Comparison of ENCODE assay signal across 24 mouse cellular contexts in the genomic region with DNA sequence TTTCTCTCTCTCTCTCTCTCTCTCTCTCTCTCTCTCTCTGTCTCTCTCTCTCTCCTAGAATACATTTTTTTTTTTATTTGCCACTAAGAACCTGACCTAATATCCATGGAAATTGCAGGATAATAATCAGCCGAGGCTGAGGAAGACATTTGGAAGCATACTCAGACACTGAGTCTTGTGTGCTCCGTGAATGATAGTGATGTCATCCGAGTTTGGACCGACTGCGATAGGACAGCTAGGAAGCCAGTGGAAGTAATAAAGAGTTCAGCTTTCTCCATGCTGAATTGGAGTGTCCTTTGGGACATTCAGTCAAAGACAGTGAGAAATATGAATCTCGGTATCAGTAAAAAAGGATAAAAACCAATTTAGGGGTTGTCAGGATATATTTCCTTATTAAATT.
DNase-seq lines count a peak whose midpoint lies in the region; ATAC-seq and TF ChIP-seq lines count a peak whose summit lies in the region.
"Had no signal": no experiment of that assay in that cellular context is flagged by ENCODE, and none has a peak within 500 bp of the region (broad histone marks: within the 10 kb centered on the region; RNA-seq: fewer than 3 reads in every experiment).

No protein-coding gene starts in this region.

- H3K27ac ChIP-seq in heart, postnatal 0 days (ENCODE audit: low read depth), result 0 out of 2 replicates have a peak overlapping the region, but pooled peaks have one; percentile 16
- no peak overlapping the region for H3K27ac ChIP-seq in embryonic facial prominence, embryonic 14.5 days (replicated peaks; ENCODE audit: low read depth, low read length)
- H3K27ac ChIP-seq: forebrain, embryonic 10.5 days; forebrain, embryonic 13.5 days; heart, adult 2 months; heart, embryonic 10.5 days; heart, embryonic 13.5 days; hindbrain, embryonic 10.5 days; hindbrain, embryonic 13.5 days had no signal

- ATAC-seq in heart, postnatal 0 days (ENCODE audit: insufficient read depth, low read depth), result no peak
- ATAC-seq in embryonic facial prominence, embryonic 14.5 days (ENCODE audit: low read depth), result no peak
- ATAC-seq: CD4-positive, CD25-positive, alpha-beta regulatory T cell, adult 4 months; intestine, postnatal 0 days had no signal

- no peak overlapping the region for H3K4me3 ChIP-seq in heart, postnatal 0 days (ENCODE audit: low read depth, low read length)
- H3K4me3 ChIP-seq in embryonic facial prominence, embryonic 14.5 days (ENCODE audit: low read depth, low read length), result no peak overlapping the region
- H3K4me3 ChIP-seq: forebrain, embryonic 10.5 days; forebrain, embryonic 13.5 days; heart, adult 2 months; heart, embryonic 10.5 days; heart, embryonic 13.5 days; hindbrain, embryonic 10.5 days; hindbrain, embryonic 13.5 days had no signal

- DNase-seq in heart, postnatal 0 days (ENCODE audit: low spot score), result no peak
- no peak for DNase-seq in heart, postnatal 4 days
- DNase-seq in brain, adult 2 months (ENCODE audit: low read depth, low spot score), result peak; percentile 40
- DNase-seq in embryonic facial prominence, embryonic 14.5 days (ENCODE audit: low spot score), result peak; percentile 43
- DNase-seq in cerebellum, adult 9-11 months, result no peak
- no peak for DNase-seq in embryo, embryonic 10.5 days (ENCODE audit: low spot score)
- DNase-seq: adrenal gland, adult 8-10 months; adrenal gland, postnatal 25 days; cerebellum, adult 18-20 months; cerebellum, adult 9-10 months; cerebellum, postnatal 25 days; embryo, embryonic 11 days; gastrocnemius, postnatal 10 days; gastrocnemius, postnatal 36 days; kidney, adult 2 months had no signal

- no peaks in the 10 kb centered on the region for H3K27me3 ChIP-seq in heart, postnatal 0 days (ENCODE audit: control insufficient read depth, insufficient read depth, low read length)
- H3K27me3 ChIP-seq in embryonic facial prominence, embryonic 14.5 days (replicated peaks; ENCODE audit: control insufficient read depth, insufficient read depth, low read length), result no peaks in the 10 kb centered on the region
- H3K27me3 ChIP-seq: forebrain, embryonic 13.5 days; heart, embryonic 13.5 days; hindbrain, embryonic 13.5 days had no signal

- no peak for TF ChIP-seq CTCF in heart, postnatal 0 days (IDR thresholded peaks at IDR 0.05; ENCODE audit: low read depth)

- H3K4me2 ChIP-seq in heart, postnatal 0 days (ENCODE audit: low read depth, low read length), result no peak overlapping the region
- H3K4me2 ChIP-seq in embryonic facial prominence, embryonic 14.5 days (ENCODE audit: low read depth, low read length), result no peak overlapping the region
- H3K4me2 ChIP-seq: forebrain, embryonic 13.5 days; heart, embryonic 13.5 days; hindbrain, embryonic 13.5 days had no signal

- H3K9me3 ChIP-seq in heart, postnatal 0 days (replicated peaks; ENCODE audit: control insufficient read depth, low read length), result no peaks in the 10 kb centered on the region
- no peaks in the 10 kb centered on the region for H3K9me3 ChIP-seq in embryonic facial prominence, embryonic 14.5 days (ENCODE audit: control insufficient read depth, low read length)
- H3K9me3 ChIP-seq: forebrain, embryonic 10.5 days; forebrain, embryonic 13.5 days; heart, embryonic 10.5 days; heart, embryonic 13.5 days; hindbrain, embryonic 10.5 days; hindbrain, embryonic 13.5 days had no signal

- H3K36me3 ChIP-seq in heart, postnatal 0 days (replicated peaks; ENCODE audit: control insufficient read depth, insufficient read depth, low read length), result no peaks in the 10 kb centered on the region
- H3K36me3 ChIP-seq in embryonic facial prominence, embryonic 14.5 days (ENCODE audit: control insufficient read depth, insufficient read depth, low read length), result no peaks in the 10 kb centered on the region
- H3K36me3 ChIP-seq: forebrain, embryonic 10.5 days; heart, embryonic 10.5 days; heart, embryonic 13.5 days; hindbrain, embryonic 10.5 days; hindbrain, embryonic 13.5 days had no signal

- no peak overlapping the region for H3K9ac ChIP-seq in heart, postnatal 0 days (replicated peaks; ENCODE audit: low read depth, low read length)
- H3K9ac ChIP-seq in embryonic facial prominence, embryonic 14.5 days (ENCODE audit: low read depth, low read length), result no peak overlapping the region
- H3K9ac ChIP-seq: forebrain, embryonic 13.5 days; heart, embryonic 13.5 days; hindbrain, embryonic 13.5 days had no signal

- TF ChIP-seq EP300 in heart, postnatal 0 days (IDR thresholded peaks at IDR 0.05; ENCODE audit: low read depth), result no peak

- 69% methylated on average over 6 of the region's 6 CpGs for WGBS in heart, postnatal 0 days
- 60% methylated on average over 6 of the region's 6 CpGs for WGBS in embryonic facial prominence, embryonic 14.5 days

- H3K4me1 ChIP-seq in heart, postnatal 0 days (ENCODE audit: control insufficient read depth, insufficient read depth), result no peaks in the 10 kb centered on the region
- H3K4me1 ChIP-seq in embryonic facial prominence, embryonic 14.5 days (ENCODE audit: control insufficient read depth, insufficient read depth, low read length), result no peaks in the 10 kb centered on the region
- H3K4me1 ChIP-seq: forebrain, embryonic 10.5 days; forebrain, embryonic 13.5 days; heart, embryonic 10.5 days; hindbrain, embryonic 10.5 days; hindbrain, embryonic 13.5 days had no signal

Comparison
In these comparisons a context has a peak if more than half of its experiments do, and no peak if none do; other contexts are left out.
1. DNase-seq: peak in brain, adult 2 months (single experiment) and embryonic facial prominence, embryonic 14.5 days (single experiment); none in heart, postnatal 0 days (single experiment), heart, postnatal 4 days (single experiment), cerebellum, adult 9-11 months (single experiment) and embryo, embryonic 10.5 days (single experiment).